Mouse (Mus musculus) bone marrow, adult 2 months (tissue): ENCODE data around the gene Immp1l.

Experiments
- CTCF ChIP-seq: fragments of 200-500 bp; IDR thresholded peaks from 2 replicates; pipeline ENCODE4 v1.5.1; 2011; ENCODE audit warnings: low read length, control low read depth; ENCODE audit not compliant: control insufficient read depth, insufficient read depth
- POLR2A ChIP-seq: fragments of 200-500 bp; IDR thresholded peaks from 2 replicates; pipeline ENCODE4 v1.6.1; 2011; ENCODE audit warnings: low read depth, mild to moderate bottlenecking, control low read depth, low read length, borderline replicate concordance; ENCODE audit not compliant: control insufficient read depth

- TF ChIP-seq CTCF: no peak
- TF ChIP-seq POLR2A: no peak
Measured at GRCm38 (mm10) chr2:105916671-105917070, 12.2 kb downstream of the Immp1l start.
